Mouse (Mus musculus): ENCODE data around the gene Lrmda.

- TF ChIP-seq CTCF (IDR thresholded peaks at IDR 0.05; ENCODE audit: extremely low read depth, insufficient read length, insufficient replicate concordance, low read depth, low read length) (no peak), POLR2A (IDR thresholded peaks at IDR 0.05; ENCODE audit: low read depth, low read length) (no peak)
Measured at GRCm38 (mm10) chr14:22048900-22049199, 29.3 kb downstream of the Lrmda start.
